Mouse (Mus musculus): ENCODE results near the gene Ank3.

Gene Ank3

DNA sequence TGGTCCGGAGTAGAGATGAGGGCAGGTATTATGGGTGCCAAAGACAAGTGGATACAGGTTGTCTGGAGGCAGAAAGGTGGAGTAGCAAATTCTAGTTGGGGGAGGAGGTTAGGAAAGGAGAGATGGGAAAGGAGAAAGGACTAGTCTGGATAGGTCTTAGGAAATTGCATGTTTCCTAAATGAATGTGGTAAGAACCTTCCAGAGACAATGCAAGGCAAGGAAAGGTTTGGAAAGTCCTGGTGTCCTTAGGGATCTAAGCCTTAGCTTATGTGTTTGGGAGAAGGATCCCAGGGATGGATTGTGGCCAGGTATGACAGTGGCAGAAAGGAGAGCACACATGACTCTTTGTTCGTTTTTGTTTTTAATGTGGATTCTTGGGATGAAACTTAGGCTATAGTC lies 139.7 kb downstream of the Ank3 start:
- no peak for DNase-seq

DNA sequence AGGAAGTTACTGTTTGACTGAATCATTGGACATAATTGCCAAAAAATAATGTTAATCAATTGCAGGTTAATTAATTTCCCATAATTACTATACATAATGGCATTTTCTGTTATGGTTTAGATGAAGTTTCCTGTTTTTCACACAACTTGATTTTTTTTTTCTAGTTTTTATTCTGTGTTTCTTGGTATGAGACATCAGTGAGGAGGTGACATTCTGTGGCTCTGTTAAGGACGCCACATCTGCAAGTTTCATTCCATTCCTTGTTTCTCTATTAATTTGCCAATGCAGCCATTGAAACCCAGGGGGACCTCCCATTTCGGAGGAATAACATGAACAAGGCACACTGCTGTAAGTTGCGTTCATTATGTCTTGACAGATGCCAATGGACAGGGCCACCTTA lies 143.9 kb downstream of the Ank3 start:
- no peak for DNase-seq

DNA sequence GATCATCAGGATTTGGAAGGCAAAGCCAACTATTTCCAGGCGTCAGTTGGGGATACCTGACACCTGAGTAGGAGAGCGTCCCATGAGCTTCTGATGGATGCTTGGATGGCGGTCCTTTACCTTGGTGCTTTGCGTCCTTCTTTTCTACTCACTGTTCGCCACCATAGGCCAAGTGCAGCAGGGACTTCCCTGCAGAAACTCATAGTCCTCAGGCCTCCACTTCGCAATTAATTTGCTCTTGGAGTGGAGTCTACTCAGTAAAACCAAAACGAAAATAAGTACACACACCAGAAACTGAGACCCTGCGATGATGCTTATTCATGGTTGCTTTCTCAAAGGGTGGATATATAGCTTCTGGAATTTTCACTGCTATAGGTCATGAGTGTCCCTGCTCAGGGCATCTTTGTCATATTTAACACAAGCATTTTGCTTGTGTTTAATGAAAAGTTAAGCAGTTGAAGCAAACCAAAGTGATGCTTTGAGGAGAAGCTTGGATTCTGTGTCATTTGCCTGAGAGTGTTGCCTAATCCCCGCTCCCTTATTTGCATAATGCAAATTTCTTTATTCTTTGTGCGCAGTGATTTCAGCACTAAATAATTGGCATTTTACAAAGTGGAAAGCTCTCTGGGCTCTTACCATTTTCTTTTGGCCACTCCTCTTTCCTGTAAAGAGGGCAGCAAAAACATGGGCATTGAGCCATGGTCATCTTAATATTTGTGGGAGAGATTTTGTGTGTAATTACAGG lies 145.5 kb downstream of the Ank3 start:
- no peak for DNase-seq

DNA sequence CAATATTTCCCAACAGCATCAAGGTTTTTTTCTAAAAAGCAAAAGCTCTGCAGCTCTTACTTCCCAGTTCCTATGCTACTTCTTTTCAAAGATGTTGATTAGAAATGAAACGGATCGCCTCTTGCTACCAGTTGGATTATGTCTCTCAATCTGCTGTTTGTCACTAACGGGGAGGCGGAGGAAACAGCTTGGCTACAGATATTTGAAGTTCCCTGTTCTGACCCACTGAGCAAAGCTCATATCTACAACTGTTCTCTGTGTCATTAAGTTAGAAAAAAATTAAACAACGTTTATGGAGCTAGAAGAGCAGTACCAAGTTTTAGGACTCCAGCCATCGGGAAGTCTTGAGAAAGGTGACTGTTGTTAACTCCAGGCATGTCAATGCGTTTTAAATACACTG lies 146.1 kb downstream of the Ank3 start:
- no peak for DNase-seq

DNA sequence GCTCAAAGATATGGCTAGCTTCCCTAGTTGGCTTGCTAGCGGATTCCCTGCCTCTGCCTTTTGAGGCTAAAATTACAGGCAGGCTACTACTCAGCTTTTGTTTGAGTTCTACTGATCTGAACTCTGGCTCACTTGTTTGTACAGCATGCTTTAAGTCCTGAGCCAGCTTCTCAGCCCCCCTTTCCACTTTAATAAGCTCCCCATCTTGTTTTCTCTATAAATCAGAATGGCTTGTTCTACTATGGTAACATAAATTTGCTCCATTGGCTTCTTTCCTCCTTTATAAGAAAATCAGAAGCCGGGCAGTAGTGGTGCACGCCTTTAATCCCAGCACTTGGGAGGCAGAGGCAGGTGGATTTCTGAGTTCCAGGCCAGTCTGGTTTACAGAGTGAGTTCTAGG lies 147.4 kb downstream of the Ank3 start:
- DNase-seq, result no peak

DNA sequence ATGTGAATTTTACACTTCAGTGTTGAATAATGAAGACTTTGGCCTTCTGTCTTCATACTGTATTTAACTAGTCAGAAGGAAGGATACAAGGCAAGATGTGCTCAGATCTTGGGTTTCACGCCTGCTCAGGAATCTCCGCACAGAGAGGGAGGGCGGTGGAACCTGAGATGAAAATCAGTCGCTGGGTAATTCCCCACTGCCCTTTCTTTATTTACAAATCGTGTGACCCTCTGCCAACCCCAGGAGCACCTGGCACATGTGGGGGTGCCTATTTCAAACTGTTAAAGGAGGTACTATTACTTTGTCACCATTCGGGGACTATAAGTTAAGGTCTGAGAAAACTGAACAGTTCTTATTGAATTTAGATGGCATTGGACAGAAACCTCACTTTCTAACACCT lies 148.1 kb downstream of the Ank3 start:
- DNase-seq, result no peak

DNA sequence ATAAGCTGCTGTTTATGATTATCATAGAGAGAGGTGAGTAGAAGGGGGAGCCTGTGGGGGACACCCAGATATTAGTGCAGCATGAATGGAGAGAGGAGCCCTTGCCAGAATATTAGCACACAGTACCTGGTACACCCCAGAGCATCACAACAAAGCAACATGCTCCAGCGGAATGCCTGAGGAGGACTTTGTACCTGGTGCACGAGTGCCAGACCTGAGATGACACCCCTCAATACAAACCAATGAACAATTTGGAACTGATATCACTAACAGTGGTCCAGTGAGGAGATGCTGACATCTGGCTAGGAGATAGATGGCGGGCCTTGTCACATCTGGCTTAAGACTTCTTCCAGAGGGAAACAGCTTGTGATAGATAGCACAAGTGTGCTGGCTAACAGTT lies 150.2 kb downstream of the Ank3 start:
- DNase-seq, result no peak

DNA sequence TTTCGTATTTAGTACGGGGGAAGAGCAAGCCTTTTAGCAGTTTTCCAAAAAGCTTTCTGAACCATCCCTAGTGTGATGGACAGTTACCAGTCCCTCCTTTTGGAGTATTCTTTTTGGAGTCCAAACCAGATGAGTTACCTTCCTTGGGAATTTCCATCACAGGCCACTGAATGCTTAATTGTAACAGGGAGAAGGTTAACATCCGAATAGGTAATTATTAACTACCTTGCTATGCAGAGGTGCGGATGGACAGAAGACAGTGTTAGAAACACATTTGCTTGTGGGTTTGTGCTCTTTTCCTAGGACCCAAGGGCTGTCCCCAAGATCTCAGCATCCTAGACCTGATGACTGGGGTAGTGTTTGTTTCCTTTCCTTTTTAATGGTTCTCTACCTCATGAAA lies 150.6 kb downstream of the Ank3 start:
- no peak for DNase-seq

DNA sequence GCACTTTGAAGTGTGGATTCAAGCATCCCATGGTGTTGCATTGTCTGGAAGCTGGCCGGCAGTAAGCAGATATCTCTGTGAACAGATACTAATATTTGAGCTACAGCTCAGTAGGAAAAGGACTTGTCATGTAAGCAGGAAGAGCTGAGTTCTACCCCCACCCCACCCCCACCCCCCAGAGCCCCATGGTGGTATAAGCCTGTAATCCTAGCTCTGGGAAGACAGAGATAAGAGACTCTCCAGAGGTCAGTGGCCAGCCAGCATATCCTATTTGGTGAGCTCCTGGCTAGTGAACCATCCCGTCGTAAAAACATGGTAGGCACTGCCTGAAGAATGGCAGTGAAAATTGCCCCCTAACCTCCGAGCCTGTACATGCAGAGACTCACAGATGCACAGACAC lies 152.3 kb downstream of the Ank3 start:
- DNase-seq, result no peak

DNA sequence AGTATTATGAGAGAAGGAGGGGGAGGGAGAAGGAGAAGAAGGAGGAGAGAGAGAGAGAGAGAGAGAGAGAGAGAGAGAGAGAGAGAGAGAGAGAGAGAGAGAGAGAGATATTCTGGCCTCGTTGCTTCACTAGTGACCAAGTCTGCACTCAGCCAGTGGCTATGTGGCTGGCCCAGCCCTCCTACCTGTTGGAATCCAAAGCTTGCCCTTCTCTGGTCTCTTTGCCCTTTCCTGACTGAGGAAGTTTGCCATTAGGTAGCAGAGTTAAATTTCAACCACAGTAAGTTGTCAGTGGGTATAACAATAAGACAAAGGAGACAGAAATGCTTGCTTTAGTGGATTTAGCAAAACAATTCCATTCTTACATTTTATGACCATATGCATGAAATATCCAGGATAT lies 154.5 kb downstream of the Ank3 start:
- DNase-seq, result no peak

DNA sequence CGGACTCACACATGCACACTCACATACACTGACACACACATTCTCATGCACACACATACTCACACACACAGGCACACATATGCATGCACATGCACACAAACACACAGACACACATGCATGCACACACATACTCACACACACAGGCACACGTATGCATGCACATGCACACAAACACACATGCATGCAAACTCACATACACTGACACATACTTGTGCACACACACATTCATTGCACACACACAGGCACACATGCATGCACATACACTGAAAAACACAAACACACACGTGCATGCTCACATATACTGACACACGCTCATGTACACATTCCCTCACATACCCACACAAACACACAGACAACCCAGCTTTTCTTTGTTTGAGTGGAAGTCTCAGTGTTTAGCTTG lies 157.0 kb downstream of the Ank3 start:
- DNase-seq, result no peak

DNA sequence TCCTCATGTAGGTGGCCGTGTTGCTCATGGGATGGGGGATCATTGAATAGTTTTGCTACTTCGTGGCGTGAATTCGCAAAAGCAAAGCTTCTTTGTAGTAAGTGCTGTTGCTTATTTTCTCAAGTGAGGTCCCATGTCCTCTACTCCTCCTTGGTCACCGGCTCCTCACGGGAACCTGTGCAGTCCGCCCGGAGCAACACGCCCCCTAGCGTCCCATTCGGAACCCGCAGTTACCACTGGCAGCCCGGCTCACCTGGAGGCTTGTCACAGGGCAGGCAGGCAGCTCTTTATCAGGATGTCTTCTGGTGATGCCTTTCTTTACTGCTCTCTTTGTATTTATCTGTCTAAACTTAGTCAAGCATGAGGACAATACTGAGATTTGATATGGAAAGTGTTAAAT lies 157.7 kb downstream of the Ank3 start:
- DNase-seq, result peak; percentile 82 to 89

DNA sequence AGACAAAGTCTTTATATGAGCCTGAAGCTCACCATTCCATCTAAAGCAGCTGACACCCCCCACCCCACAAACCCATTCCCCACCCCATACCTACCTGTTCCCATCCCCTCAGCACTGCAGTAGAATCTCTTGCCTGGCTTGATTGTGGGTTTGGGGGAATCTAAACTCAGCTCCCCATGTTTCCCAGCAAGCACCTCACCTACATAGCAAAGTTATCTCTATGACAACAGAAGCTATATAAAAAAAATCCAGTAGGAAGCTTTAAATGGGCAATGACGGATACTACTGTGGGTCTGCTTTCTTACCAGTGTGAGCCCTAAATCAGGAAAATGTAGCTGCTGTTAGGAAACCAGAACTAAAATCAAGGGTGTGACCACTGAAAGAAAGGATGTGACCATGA lies 161.7 kb downstream of the Ank3 start:
- no peak for DNase-seq

DNA sequence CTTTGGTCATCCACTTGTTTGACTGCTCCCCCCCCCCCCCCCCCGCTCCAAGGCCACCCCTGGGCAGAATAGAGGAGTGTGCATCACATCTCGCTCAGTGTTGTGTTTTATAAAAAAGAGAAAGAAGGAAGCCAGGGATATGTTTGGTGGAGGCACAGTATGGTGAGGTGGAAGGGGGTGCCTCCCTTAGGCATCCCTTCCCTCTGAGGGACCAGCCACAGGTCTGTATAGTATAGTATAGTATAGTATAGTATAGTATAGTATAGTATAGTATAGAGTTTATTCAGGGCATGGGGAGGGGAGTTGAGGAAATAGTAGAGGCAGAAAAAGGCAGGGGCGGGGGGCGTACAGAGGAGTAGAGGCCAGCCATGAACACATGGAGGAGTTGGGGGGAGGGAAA lies 164.4 kb downstream of the Ank3 start:
- no peak for DNase-seq

DNA sequence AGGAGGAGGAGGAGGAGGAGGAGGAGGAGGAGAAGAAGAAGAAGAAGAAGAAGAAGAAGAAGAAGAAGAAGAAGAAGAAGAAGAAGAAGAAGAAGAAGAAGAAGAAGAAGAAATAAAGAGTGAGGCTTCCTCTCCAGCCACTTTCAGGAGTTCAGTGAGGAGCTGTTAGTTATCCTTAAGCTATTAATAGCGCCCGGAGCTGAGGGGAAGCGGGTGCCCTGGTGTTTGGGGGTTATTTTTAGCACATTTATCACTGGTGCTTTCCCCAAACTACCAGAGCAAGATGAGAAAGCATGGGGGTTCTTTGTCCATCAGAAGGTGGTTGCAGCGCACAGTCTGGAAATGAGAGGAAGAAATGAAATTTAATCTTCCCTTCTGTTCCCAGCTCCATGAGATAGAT lies 166.5 kb downstream of the Ank3 start:
- no peak for DNase-seq

DNA sequence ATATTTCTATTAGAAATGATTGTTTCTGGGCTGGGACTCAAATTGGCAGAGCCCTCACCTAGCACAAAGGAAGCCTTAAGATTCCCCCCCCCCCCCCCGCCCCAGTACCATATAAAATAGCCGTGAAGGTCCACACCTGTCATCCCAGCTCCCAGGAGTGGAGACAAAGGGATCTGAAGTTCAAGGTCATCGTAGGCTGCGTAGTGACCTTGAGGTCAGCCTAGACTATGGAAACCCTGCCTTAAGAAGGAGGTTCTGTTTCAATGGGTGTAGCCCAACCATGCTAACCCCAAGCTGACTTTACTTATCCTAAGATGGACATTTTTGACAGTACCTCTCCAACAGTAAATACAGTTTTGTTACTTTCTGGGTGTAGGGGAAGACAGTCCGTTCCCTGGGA lies 170.4 kb downstream of the Ank3 start:
- no peak for DNase-seq

DNA sequence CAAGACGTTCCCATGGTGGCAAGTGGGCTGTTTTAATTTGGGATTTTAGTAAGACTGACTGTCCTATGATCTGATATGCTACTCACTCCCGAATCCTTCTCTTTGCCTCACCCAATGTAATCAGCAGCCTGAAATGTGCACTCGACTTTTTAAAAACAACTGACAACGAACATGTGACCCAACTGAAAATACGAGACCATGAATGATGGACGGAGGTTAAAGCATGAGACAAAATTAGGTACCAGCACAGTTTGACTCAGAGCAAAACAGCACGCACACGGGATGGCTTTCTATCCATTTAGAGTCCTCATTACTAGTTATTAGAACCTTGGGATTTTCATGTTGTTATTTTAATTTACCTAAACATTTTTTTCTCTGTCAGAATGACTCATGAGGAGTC lies 171.2 kb downstream of the Ank3 start:
- no peak for DNase-seq

DNA sequence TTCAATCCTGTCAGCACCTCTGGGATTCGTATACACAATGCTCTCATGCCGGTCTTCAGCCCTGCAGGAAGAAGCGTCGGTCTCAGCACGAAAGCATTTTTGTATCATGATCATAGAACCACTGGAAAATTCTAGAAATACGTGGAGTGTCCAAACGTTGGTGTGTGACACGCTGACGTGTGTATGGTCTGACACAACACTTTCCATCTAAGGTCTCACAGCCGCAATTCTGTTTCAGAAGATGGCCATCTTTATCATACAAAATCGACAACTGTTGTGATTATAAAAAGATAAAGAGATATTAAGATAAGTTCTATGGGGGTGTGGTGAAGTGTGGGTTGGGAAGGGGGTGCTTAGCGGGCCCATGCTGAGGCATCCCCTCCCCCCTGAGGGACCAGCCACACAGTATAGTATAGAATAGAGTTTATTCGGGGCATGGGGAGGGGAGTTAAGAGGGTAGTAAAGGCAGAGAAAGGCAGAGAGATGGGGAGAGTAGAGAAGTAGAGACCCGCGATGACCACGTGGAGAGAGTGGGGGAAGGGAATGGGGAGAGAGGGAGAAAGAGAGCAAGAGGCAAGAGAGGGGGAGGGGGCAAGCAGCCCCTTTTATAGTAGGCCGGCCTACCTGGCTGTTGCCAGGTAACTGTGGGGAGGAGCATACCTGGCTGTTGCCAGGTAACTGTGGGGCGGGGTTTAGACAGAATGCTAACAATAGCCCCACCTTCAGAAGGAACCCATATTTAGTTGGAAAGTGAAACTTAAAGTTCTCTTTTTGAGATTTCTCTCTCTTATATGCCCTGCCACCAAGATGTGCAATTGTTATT lies 172.1 kb downstream of the Ank3 start:
- DNase-seq, result no peak

DNA sequence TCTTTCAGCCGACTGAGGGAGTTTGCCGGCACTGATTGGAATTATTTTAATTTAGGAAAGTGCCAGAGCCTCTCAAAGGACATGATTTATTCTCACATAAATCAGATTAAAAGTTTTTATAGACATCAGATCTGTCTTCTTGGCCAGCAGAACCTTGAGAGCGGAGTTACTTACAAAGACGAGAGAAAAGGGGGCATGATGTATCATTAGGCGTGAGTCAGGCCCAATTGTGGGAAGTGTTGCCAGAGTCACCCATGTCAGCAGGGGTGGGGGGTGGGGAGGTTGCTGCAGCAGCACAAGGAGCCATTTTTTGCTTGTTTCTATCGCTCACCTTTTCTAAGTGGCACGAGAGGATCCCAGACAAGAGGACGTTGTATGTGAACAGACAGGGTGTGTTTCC lies 172.8 kb downstream of the Ank3 start:
- no peak for DNase-seq

DNA sequence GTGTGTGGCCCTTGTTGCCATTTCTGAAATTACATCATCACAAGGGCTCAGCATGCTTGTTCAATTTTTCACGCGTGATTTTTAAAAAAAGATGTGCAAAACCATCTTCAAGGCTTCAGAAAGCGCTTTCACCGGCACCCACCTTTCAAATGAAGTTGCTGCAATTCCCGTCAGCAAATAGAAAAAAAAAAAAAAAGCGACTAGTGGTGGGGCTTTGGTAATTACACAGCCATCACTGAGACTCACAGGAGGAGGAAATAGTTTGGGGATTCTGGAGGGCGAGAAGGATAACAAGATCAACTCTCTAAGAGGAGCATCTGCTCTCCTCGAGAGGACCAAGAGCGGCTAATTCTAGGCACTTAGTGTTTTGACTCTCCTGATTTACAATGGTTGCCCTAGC lies 173.4 kb downstream of the Ank3 start:
- DNase-seq, result no peak

DNA sequence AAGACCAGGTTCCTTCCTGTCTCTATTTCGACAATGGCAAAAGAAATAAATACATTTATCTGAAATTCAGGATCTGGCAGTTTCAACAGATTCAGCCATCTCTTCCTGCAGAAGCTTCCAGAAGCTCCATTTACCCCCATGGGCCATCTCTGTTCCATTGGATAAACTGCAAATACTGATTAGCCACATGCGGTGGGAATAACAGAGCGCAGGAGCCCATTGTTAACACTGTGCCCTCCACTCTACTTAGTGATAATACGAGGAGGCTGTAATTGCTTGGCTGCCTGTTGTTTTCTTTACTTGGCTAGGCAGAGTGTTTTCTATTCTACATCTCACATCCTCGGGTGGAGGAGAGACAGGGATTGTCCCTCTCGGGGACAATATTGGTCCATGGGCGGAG lies 174.5 kb downstream of the Ank3 start:
- DNase-seq, result no peak

DNA sequence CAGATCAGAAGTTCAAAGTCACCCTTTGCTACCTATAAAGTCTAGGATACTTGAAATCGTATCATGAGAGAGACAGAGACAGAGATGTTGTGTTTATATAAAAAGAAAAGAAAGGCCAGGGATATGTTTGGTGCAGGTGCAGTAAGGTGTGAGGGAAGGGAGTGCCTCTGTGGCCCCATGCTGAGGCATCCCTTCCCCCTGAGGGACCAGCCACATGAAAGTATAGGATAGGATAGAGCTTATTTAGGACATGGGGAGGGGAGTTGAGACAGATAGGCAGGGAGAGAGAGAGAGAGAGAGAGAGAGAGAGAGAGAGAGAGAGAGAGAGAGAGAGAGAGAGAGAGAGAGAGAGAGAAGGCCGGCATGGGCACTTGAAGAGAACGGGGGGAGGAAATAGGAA lies 175.2 kb downstream of the Ank3 start:
- no peak for DNase-seq

DNA sequence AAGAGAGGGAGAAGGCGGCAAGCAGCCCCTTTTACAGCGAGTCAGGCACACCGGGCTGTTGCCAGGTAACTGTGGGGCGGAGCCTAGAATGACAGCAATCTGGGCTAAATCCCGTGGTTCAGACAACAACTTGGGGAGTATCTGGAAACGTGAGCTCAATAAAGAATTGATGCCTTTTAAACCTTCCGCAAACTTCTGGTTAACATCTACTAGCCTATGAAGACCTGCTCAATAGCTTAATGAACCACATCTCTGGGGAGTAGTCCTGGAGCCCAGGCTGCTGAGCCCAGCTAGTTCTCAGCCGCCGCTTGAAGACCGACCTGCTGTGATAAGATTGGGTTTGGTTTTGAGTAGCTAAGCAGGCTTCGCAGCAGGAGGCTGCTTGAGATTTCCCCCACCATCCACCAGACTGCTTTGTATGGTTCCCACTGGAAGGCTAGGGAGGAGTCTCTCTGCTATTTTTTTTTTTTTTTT lies 175.7 kb downstream of the Ank3 start:
- DNase-seq, result peak; percentile 40 to 52

DNA sequence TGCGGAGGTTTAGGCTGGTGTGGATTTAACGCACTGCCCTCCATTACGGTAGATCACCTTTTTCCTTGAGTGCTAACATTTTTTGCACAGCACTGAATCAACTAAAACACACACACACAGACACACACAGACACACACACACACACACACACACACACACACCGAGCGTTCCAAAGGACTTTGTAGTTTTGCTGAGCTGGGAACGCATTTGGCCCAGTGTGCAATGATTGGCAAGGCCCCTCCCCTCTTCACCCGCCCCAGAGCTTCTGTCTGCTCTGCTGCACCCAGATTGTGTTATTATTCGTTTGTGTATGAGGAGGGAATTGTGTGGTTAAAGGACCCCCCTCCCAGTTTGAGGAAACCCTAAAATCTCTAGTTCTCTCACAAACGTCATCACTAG lies 176.3 kb downstream of the Ank3 start:
- DNase-seq, result no peak

DNA sequence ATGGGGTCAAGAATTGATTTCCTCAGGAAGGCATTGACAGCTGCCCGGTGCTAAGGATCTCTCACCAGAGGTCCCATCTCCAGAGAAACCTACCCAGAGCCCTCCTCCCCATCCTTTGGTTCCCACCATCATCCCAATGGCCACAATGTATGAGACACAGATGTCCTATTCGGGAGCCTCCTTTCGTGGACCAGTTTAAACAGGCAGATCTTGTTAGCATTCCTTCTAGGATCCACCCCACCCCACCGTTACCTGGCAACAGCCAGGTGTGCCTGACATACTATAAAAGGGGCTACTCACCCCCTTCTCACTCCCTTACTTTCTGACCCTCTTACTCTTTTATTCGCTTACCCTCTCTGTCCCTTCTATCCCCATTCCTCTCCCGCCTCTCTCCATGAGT lies 176.9 kb downstream of the Ank3 start:
- no peak for DNase-seq
